ENCODE assay signal across 8 mouse cellular contexts in the genomic region with DNA sequence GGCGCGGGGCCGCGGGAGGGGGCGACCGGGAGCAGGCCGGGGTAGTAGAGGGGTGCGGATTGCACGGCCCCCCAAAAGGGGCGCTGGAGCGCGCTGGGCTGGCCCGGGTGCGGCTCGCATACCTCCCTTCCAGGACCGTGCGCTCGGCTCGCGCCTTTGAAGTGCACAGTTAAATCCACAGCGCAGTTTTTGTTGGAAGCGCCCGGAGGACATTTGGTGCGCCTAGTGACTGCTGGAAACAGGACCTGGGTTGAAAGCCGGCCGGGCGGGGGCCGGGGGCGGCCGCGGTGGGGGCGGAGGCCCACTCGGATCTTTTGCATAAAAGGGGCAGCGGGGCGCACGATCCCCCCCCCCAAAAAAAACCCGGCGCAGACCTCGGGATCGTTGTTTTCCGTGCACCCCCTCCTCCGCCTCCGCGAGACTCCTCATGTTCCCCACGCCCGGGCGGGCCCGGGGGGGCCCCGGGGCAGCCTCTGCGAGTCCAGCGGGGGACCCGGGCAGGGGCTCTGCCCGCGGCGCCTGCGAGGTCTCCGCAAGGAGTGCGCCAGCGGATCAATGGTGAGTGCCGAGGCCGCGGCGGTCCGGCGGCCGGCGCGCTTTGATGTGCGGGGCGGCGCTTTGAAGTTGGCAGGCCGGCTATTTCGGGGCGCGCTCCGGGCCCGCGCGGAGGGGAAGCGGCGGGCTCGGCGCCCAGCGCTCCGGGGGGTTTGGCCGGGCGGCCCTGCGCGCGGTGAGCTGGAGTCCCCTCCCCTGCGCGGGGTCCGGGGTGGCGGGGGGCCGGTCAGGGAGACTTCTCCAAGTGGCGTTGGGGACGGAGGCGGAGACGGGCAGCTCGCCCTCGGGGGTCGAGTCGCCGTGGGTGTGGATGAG. TPM values are rescaled to one million over a fixed set of nuclear protein-coding genes. Genes with fewer than 3 reads are reported as not detected.
DNase-seq lines count a peak whose midpoint lies in the region; ATAC-seq and TF ChIP-seq lines count a peak whose summit lies in the region.

No protein-coding gene starts in this region.

- H3K27ac ChIP-seq in olfactory bulb, adult 2 months (ENCODE audit: insufficient read depth, low read depth, low read length) = peak overlapping the region; percentile 39; the same call in 1 of the 2 replicates

- peaks cover 11% of the 10 kb centered on the region for H3K4me1 ChIP-seq in lung, adult 2 months (ENCODE audit: control insufficient read depth, insufficient read depth, low read length)
- peaks cover 36% of the 10 kb centered on the region for H3K4me1 ChIP-seq in olfactory bulb, adult 2 months (ENCODE audit: control insufficient read depth, insufficient read depth, low read length)

- TF ChIP-seq POLR2A in lung, adult 2 months (IDR thresholded peaks at IDR 0.05; ENCODE audit: borderline replicate concordance, extremely low read depth, low read depth, low read length) = peak; percentile 40; the same call in 1 of the 2 replicates
- no peak for TF ChIP-seq POLR2A in olfactory bulb, adult 2 months (IDR thresholded peaks at IDR 0.05; ENCODE audit: insufficient read depth, low read depth, low read length)

- H3K4me3 ChIP-seq in lung, adult 2 months (replicated peaks; ENCODE audit: extremely low read depth, low read depth, low read length) = peak overlapping the region; percentile 87
- H3K4me3 ChIP-seq in olfactory bulb, adult 2 months (ENCODE audit: insufficient read depth, low read depth, low read length) = peak overlapping the region; percentile 89

- WGBS in lung, adult 2 months = 1% methylated on average over 102 of the region's 104 CpGs
- WGBS in olfactory bulb, adult 2 months = under 1% methylated on average over 103 of the region's 104 CpGs

- TF ChIP-seq CTCF in lung, adult 2 months (IDR thresholded peaks at IDR 0.05; ENCODE audit: insufficient read depth, low read length) = no peak
- no peak for TF ChIP-seq CTCF in olfactory bulb, adult 2 months (IDR thresholded peaks at IDR 0.05; ENCODE audit: insufficient read depth, low read depth, low read length)

- peak; percentile 42 for ATAC-seq in frontal cortex, adult (ENCODE audit: low TSS enrichment)

- DNase-seq in Muller cell, postnatal 12 days (ENCODE audit: inconsistent ontology term) = peak; percentile 91
- DNase-seq in cerebellum, adult 8-10 months = peak; percentile 75
- DNase-seq in heart, postnatal 4 days = peak; percentile 86
- DNase-seq in layer of hippocampus, adult 8-10 months (ENCODE audit: low spot score in 2 of 2) = peak; percentile 75 to 77
- DNase-seq in lung, adult 2 months = peak; percentile 78
- DNase-seq in thymus, adult 18-20 months = peak; percentile 83 to 87

RNA-seq across cellular contexts. Expression of gene Axin2, which starts 0.7 kb away (rescaled TPM):
- total RNA-seq in heart, postnatal 4 days (2021) = 1 to 10 TPM; 5.8 to 6.3 TPM
- total RNA-seq in layer of hippocampus, adult 8-10 months (2022) = 10 to 100 TPM; 29.6 to 35.6 (median 32.4) TPM
- polyA plus RNA-seq in lung, adult 2 months (2012; rRNA removed) = 14.4 and 17.9 TPM in 2 replicates
- polyA plus RNA-seq in olfactory bulb, adult 2 months (2012; ENCODE audit: insufficient read depth, insufficient read length, low replicate concordance, missing spikeins) = not detected in 2 replicates

Comparison
In these comparisons a context has a peak if more than half of its experiments do, and no peak if none do; other contexts are left out.
1. Peak in every context shown above with its lines: DNase-seq, ATAC-seq, H3K4me3 ChIP-seq and H3K27ac ChIP-seq.
2. RNA of gene Axin2, which starts 0.7 kb away (total RNA-seq): 29.6 to 35.6 TPM in layer of hippocampus, adult 8-10 months; 5.8 to 6.3 TPM in heart, postnatal 4 days; every median in the first group is over 4 times any median in the second.